Mouse (Mus musculus): ENCODE measurements at regions not wholly inside any gene's neighbourhood (a gene's known extent, or its start where the extent isn't known, plus 50 kb on each side); places are given as distances from the start of the nearest gene placed in this dataset.
"Not testable (repeated sequence)": the region's sequence is repeated elsewhere in the genome, so short reads cannot be mapped to it uniquely, and the experiment has no call there.

GRCm38 (mm10) chr6:68632309-68632708 lies 1096.7 kb upstream of the Tacstd2 start:
- DNase-seq (ENCODE audit: low spot score in 2 of 2): not testable (repeated sequence)

- DNase-seq (ENCODE audit: low spot score in 2 of 2): no peak
These were observed 1096.2 kb upstream of the Tacstd2 start for GRCm38 (mm10) chr6:68631787-68632186.

- no peak for DNase-seq (ENCODE audit: low spot score in 2 of 2)
These were observed 1070.4 kb upstream of the Tacstd2 start for GRCm38 (mm10) chr6:68606033-68606432.
